Mouse (Mus musculus) cerebellum, postnatal 10 days (tissue): ENCODE measurements at regions not wholly inside any gene's neighbourhood (a gene's known extent, or its start where the extent isn't known, plus 50 kb on each side); places are given as distances from the start of the nearest gene placed in this dataset.
A peak's percentile ranks its signal among the peaks of the same experiment; 100 is the strongest.
"Not testable (repeated sequence)": the region's sequence is repeated elsewhere in the genome, so short reads cannot be mapped to it uniquely, and the experiment has no call there.

Experiments used
- DNase-seq, 2 experiments: peaks; one replicate each; pipeline ENCODE4 v3.0.0; 2021; ENCODE audit warnings: mixed read lengths in 2 of 2

DNA sequence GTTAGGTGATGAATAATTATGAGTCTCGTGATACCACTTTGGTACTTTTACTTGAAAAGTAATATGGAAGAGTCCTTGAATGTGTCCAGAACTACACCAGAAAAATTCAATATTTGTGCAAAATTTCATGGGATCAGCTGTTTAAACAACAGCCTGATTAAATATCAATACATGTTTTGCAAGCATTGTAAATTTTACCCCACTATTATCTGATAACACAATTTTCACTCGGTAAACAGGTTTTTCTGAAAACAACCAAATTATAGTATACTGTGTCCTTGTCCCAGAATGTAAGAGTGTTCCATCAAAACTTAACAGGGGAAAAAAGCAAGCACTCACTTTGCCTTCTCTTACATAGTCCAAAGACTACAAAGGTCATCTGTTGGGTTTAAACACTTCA, 343.1 kb upstream of the Fign start:
- DNase-seq: no peak

GRCm38 (mm10) chr2:64417129-64417528, 319.3 kb upstream of the Fign start:
- not testable (repeated sequence) for DNase-seq

GRCm38 (mm10) chr2:64413846-64414245, 316.0 kb upstream of the Fign start:
- DNase-seq: no peak

GRCm38 (mm10) chr2:64413263-64413662, 315.4 kb upstream of the Fign start:
- DNase-seq: no peak

- DNase-seq: peak in 1 of 2 experiments; percentile 13
These were observed 298.1 kb upstream of the Fign start for GRCm38 (mm10) chr2:64395946-64396345.

DNA sequence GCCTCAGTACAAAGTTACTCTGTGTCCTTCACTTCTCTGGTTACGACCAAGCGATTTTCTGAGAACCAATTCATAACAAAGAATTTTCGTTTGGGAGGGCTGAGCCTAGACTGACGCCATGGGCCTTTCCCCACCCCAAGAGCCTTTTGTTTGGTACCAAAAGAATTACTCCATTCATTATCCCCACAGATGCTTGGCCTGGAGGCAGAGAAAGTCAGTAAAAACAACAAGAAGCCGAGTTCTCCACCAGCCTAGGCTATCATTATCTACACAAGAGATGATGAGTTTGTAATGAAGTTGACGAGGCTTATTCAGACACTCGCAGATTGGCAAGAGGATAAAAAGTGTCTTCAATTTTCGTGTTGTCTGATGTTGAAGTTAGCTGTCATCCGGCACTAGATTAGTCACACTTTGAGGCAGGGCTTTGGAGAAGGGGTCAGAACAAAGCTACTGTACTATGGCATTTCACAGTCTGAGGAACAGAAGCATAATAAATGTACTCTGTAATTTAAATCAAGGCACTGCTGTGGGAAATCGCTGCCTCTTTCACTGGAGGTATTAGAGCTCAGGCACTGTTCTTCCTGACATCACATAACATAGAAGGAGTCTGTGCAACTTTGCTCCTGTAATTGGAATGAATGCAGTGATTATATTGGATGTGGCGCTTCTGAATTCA, 296.9 kb upstream of the Fign start:
- no peak for DNase-seq

- no peak for DNase-seq
These were observed 296.4 kb upstream of the Fign start for GRCm38 (mm10) chr2:64394199-64394598.

- DNase-seq: peak; percentile 10 to 29
These were observed 272.0 kb upstream of the Fign start for GRCm38 (mm10) chr2:64369791-64370190.

DNA sequence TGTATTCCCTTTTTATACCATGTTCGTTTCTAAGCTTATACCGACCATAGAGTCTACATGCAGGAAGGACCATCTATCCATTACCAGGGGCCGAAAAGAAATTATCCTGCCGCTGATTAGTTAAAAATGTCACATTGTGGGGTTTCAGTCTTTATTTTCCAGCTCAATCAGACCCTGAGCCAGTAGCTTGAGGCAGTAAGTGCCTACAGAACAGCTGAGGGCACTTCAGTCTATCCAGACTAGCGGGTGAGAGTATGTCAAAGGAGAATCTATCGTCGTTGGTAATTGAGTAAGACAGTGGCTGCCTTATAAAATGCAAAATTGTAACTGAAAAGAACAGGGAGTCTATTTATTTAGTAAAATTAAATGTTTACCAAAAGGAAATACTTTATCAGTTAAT, 269.4 kb upstream of the Fign start:
- no peak for DNase-seq

DNA sequence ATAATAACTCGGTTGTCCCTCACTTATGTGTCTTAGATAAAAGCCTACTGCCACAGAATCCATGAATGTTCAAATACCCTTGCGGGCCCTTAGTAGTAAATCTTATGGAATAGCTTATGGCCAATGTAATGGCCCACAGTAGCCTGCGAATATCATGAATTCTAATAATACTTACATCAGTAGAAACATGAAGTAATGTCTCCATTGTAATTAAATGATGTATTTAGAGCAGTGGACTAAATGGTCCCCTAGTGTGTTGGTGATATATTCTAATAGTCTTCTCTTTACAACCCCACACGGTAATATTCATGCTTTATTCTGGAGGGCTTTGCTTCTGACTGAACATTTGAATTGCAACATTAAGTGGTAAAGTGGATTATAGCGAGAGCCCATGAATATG, 268.7 kb upstream of the Fign start:
- no peak for DNase-seq

DNA sequence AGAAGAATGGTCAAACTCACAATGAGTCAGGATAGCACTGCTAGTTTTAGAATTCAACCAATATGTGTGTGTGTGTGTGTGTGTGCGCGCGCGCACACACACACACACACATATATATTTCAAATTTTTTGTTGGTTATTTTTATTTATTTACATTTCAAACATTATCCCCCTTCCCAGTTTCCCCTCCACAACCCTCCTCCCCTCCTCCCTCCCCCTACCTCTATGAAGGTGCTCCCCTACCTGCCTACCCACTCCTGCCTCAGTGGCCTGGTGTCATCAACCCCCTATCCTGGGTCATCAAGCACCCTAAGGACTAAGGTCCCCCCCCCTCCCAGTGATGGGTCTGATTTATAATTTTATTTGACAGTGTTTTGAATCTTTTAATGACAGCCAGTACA, 258.4 kb upstream of the Fign start:
- no peak for DNase-seq

- no peak for DNase-seq
These were observed 227.7 kb upstream of the Fign start for GRCm38 (mm10) chr2:64325499-64325898.
